Mouse (Mus musculus) G1E (cell line): ENCODE data around the gene Fancc.

Source experiments
- CTCF ChIP-seq: IDR thresholded peaks from 2 replicates; pipeline ENCODE4 v1.5.1; 2012; ENCODE audit warnings: low read depth, low read length, inconsistent platforms, mixed read lengths
- POLR2AphosphoS5 ChIP-seq: IDR thresholded peaks from 2 replicates; pipeline ENCODE4 v1.6.1; 2012; ENCODE audit warnings: low read depth, low read length, inconsistent platforms; ENCODE audit not compliant: insufficient replicate concordance

GRCm38 (mm10) chr13:63345476-63346225, 151.4 kb downstream of the Fancc start:
- TF ChIP-seq POLR2AphosphoS5: no peak
- TF ChIP-seq CTCF: no peak
